Comparison of ENCODE assay signal across 8 mouse cellular contexts in the genomic region with DNA sequence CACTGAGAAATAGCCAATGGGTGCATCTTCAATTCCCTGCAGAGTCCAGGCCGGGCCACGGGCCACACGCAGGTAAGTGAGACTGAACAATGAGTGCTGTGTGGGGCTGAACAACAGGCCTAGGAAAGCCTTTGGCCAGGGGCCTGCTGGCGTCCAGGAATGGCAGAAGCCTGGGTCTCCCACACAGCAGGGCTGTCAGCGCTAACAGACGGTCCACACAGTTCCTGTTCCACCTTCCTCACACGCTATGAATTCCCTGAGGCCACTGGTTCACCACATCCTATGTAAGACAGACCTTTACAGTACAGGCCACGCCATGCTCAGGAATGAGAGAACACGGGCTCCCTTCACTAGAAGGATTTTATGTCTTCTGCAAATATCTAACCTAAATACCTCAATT.
DNase-seq lines count a peak whose midpoint lies in the region; ATAC-seq and TF ChIP-seq lines count a peak whose summit lies in the region.

No protein-coding gene starts in this region.

- H3K36me3 ChIP-seq in midbrain, embryonic 10.5 days, result no peaks in the 10 kb centered on the region
- H3K36me3 ChIP-seq in midbrain, embryonic 15.5 days (replicated peaks), result no peaks in the 10 kb centered on the region
- H3K36me3 ChIP-seq in heart, embryonic 16.5 days (ENCODE audit: control insufficient read depth, insufficient read depth), result no peaks in the 10 kb centered on the region
- H3K36me3 ChIP-seq in stomach, embryonic 16.5 days (ENCODE audit: control insufficient read depth, insufficient read depth, low read length), result no peaks in the 10 kb centered on the region

- no peaks in the 10 kb centered on the region for H3K9me3 ChIP-seq in midbrain, embryonic 10.5 days (replicated peaks)
- no peaks in the 10 kb centered on the region for H3K9me3 ChIP-seq in midbrain, embryonic 15.5 days
- no peaks in the 10 kb centered on the region for H3K9me3 ChIP-seq in heart, embryonic 16.5 days (replicated peaks; ENCODE audit: control insufficient read depth, low read length)
- H3K9me3 ChIP-seq in stomach, embryonic 16.5 days (replicated peaks; ENCODE audit: control insufficient read depth, low read length), result no peaks in the 10 kb centered on the region

- H3K9ac ChIP-seq in midbrain, embryonic 15.5 days, result no peak overlapping the region
- H3K9ac ChIP-seq in heart, embryonic 16.5 days (ENCODE audit: low read length), result peak overlapping the region; percentile 25; the same call in 1 of the 2 replicates
- H3K9ac ChIP-seq in stomach, embryonic 16.5 days (ENCODE audit: low read length), result 0 out of 2 replicates have a peak overlapping the region, but pooled peaks have one; percentile 42

- no peak for DNase-seq in gastrocnemius, adult 2 months
- no peak for DNase-seq in gastrocnemius, adult 18-20 months (ENCODE audit: low spot score)
- DNase-seq in midbrain, embryonic 10.5 days (ENCODE audit: low spot score), result no peak
- DNase-seq in ovary, adult 18-20 months (ENCODE audit: low spot score), result no peak
- DNase-seq in gastrocnemius, postnatal 25 days, result no peak

- H3K4me3 ChIP-seq in gastrocnemius, adult 2 months, result no peak overlapping the region
- no peak overlapping the region for H3K4me3 ChIP-seq in midbrain, embryonic 10.5 days
- H3K4me3 ChIP-seq in midbrain, embryonic 15.5 days, result no peak overlapping the region
- no peak overlapping the region for H3K4me3 ChIP-seq in heart, embryonic 16.5 days (ENCODE audit: low read length)
- H3K4me3 ChIP-seq in stomach, embryonic 16.5 days (replicated peaks; ENCODE audit: low read length), result no peak overlapping the region

- intact Hi-C loops in gastrocnemius, adult 2 months (cut with DNase I), result no loop called here

- WGBS in midbrain, embryonic 10.5 days, result 80% methylated on average over 9 of the region's 9 CpGs
- 79% methylated on average over 9 of the region's 9 CpGs for WGBS in midbrain, embryonic 15.5 days
- 51% methylated on average over 9 of the region's 9 CpGs for WGBS in heart, embryonic 16.5 days
- WGBS in stomach, embryonic 16.5 days, result 65% methylated on average over 9 of the region's 9 CpGs

- H3K4me1 ChIP-seq in midbrain, embryonic 10.5 days, result peaks cover 13% of the 10 kb centered on the region
- peaks cover 11% of the 10 kb centered on the region for H3K4me1 ChIP-seq in midbrain, embryonic 15.5 days
- peaks cover 55% of the 10 kb centered on the region for H3K4me1 ChIP-seq in heart, embryonic 16.5 days (ENCODE audit: control insufficient read depth, insufficient read depth, low read length)
- peaks cover 30% of the 10 kb centered on the region for H3K4me1 ChIP-seq in stomach, embryonic 16.5 days (ENCODE audit: control insufficient read depth, insufficient read depth, low read length)

- H3K27ac ChIP-seq in gastrocnemius, adult 2 months, result 0 out of 2 replicates have a peak overlapping the region, but pooled peaks have one; percentile 20
- peak overlapping the region; percentile 35; the same call in 1 of the 2 replicates for H3K27ac ChIP-seq in midbrain, embryonic 10.5 days (replicated peaks)
- H3K27ac ChIP-seq in midbrain, embryonic 15.5 days, result no peak overlapping the region
- peak overlapping the region; percentile 55 for H3K27ac ChIP-seq in heart, embryonic 16.5 days (ENCODE audit: low read length)
- peak overlapping the region; percentile 83 for H3K27ac ChIP-seq in stomach, embryonic 16.5 days (ENCODE audit: low read length)

- no peak overlapping the region for H3K4me2 ChIP-seq in midbrain, embryonic 15.5 days
- H3K4me2 ChIP-seq in heart, embryonic 16.5 days (ENCODE audit: low read depth, low read length), result no peak overlapping the region
- no peak overlapping the region for H3K4me2 ChIP-seq in stomach, embryonic 16.5 days (ENCODE audit: low read depth, low read length)

- H3K27me3 ChIP-seq in midbrain, embryonic 10.5 days (ENCODE audit: low read depth, poor library complexity, severe bottlenecking), result no peaks in the 10 kb centered on the region
- no peaks in the 10 kb centered on the region for H3K27me3 ChIP-seq in midbrain, embryonic 15.5 days (replicated peaks)
- H3K27me3 ChIP-seq in heart, embryonic 16.5 days (ENCODE audit: control insufficient read depth, insufficient read depth, low read length), result no peaks in the 10 kb centered on the region
- no peaks in the 10 kb centered on the region for H3K27me3 ChIP-seq in stomach, embryonic 16.5 days (ENCODE audit: control insufficient read depth, insufficient read depth, low read length)

- no peak for ATAC-seq in midbrain, embryonic 15.5 days (replicated peaks)
- peak; percentile 39; the same call in 1 of the 2 replicates for ATAC-seq in heart, embryonic 16.5 days (replicated peaks; ENCODE audit: extremely low read depth, insufficient read depth, low FRiP score)
- ATAC-seq in stomach, embryonic 16.5 days (ENCODE audit: insufficient read depth, low FRiP score), result no peak; the same call in 1 of the 2 replicates

- TF ChIP-seq CTCF in gastrocnemius, adult 2 months (IDR thresholded peaks at IDR 0.05), result no peak
